Mouse (Mus musculus) spleen, postnatal 36 days (tissue): Measurements from ENCODE around the gene Iqce.
A peak's percentile ranks its signal among the peaks of the same experiment; 100 is the strongest.

ENCODE experiments used
- DNase-seq, 2 experiments: peaks; one replicate each; pipeline ENCODE4 v3.0.0; 2022; ENCODE audit warnings: low spot score in 2 of 2, mixed read lengths in 1 of 2

Gene Iqce

GRCm38 (mm10) chr5:140661875-140662643, 40.1 kb downstream of the Iqce start:
- peak; percentile 30 to 33 for DNase-seq

DNA sequence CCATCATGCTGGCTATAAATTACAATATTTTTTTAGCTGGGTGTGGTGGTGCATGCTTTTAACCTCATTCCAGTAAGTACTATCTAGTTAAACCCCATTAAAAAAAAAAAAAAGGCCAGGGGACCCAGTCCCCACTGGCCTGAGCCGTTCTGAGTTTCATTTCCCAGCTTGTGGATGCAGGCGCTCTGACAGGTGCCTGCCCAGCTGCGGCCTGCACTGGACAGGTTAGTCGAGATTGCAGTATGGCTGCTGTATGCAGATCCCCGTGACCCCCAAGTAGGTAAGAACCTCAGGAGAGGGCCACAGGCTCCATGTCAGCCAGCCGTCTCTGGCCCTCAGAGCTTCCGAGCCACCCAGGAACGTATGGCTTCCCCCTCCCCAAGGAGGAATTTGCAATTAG, 40.8 kb downstream of the Iqce start:
- DNase-seq: no peak

- DNase-seq: no peak
Measured at GRCm38 (mm10) chr5:140660398-140660797, 41.8 kb downstream of the Iqce start.

- peak in 1 of 2 experiments; percentile 27 for DNase-seq
Measured at GRCm38 (mm10) chr5:140659607-140660272, 42.4 kb downstream of the Iqce start.

GRCm38 (mm10) chr5:140654096-140654845, 47.9 kb downstream of the Iqce start:
- no peak for DNase-seq

GRCm38 (mm10) chr5:140652587-140652986, 49.6 kb downstream of the Iqce start:
- DNase-seq: no peak

- no peak for DNase-seq
Measured at GRCm38 (mm10) chr5:140651231-140651630, 50.9 kb downstream of the Iqce start.

DNA sequence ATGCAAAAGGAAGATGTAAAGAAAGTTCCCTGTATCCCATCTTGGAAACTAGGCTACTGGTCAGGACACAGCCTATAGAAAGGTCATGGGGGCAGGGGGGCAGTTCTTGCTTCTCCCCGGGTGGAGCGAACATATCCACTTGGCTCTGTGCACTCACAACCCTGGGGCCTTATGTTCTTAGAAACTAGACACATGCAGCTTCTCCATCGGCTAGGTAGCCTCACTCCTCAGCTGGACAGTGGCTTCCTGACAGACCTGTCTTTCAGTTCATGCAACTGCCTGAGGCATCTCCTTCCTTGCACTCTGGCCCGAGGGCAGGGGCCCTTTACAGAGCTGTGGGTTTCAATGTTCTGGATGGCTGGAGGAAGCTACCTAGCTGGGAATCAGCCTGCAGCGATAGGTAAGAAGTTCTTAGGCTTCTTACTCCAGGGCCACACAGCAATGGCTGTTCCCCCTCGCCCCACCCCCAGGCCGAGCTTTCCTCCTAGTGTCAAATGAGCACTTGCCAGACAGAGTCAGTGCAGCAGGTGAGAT, 52.2 kb downstream of the Iqce start:
- no peak for DNase-seq

GRCm38 (mm10) chr5:140649101-140649667, 53.0 kb downstream of the Iqce start:
- DNase-seq: peak; percentile 97 to 98

DNA sequence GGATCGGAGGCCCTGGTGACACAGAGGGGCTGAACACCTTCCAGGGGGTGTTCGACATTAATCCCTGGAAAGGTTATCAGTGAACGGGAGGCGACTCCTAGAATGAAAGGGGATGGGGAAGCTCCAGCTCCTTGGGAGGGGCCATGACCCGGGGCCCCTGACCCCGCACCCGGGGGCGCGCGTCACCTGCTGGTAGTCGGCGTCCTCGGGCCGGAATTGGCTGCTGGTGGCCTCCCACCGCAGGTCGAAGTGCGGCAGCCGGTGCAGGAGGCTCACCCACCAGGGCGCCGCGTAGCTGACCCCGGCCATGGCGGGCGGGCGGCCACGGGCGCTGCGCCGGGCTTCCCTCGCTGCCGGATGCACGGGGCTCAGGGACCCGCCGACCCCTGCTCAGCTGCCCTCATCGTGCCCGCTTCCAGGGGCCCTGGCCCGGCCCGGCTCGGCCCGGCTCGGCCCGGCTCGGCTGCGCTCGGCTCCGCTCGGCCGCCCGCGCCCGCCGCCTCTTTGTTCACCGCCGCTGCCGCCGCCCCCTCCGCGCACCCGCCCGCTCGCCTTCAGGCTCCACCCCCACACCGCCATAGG, 53.6 kb downstream of the Iqce start, which contains the start of gene Ttyh3:
Ttyh3 (minus strand) TSS at position 513 of the 582 bp plus-strand sequence.
- DNase-seq: peak in 1 of 2 experiments; percentile 51

DNA sequence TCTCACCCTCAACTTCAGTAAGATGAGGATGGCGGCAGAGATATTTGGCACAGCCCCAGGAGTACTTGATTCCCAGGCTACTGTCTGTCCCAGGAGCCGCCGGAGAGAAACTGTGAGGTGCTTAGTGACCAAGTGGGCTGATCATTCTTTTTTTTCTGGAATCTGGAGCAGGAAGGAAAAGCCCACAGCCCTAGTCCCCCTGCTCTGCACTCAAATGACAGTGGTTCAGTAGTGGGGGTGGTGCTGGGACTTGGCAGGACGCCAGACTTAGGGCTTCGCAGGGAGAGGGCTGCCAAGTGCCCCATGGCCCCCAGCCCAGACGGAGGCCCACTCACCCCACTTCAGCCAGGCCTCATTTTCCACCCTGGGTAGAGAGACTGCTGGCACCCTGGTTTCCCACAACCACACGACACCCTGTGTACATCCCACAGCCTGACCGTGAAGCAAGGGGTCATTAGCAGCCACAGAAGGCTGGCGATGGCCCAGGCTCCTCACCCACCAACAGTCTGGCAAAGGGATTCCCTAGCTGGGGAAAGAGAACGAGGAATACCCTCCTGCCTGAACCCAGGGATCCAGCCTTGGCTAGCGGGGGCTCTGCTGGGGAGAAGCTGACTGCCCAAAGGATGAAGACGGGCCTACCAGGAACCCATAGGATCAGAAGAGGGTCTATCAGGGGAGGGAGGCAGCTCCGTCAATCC, 54.2 kb downstream of the Iqce start:
- peak in 1 of 2 experiments; percentile 39 for DNase-seq

- DNase-seq: no peak
Measured at GRCm38 (mm10) chr5:140647031-140647760, 55.0 kb downstream of the Iqce start.

GRCm38 (mm10) chr5:140646171-140646570, 56.0 kb downstream of the Iqce start:
- DNase-seq: no peak

DNA sequence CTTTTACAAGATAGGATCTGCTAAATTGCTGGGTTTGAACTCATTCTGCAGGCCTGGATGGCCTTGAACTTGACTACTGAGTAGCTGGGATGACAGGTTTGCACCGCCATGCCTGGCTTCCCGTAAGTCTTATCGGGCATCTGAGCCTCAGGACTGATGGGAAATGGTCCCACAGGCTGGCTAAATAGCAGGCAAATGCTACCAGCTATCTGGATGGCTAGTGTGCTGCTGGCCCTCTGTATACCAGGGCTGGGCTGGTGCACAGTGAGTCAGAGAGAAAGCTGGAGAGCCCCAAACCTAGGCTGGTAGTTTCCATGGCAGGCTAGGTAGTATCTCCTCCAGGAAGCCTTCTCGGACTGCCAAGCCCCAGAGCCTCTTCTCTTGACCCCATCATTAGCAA, 56.7 kb downstream of the Iqce start:
- DNase-seq: no peak

DNA sequence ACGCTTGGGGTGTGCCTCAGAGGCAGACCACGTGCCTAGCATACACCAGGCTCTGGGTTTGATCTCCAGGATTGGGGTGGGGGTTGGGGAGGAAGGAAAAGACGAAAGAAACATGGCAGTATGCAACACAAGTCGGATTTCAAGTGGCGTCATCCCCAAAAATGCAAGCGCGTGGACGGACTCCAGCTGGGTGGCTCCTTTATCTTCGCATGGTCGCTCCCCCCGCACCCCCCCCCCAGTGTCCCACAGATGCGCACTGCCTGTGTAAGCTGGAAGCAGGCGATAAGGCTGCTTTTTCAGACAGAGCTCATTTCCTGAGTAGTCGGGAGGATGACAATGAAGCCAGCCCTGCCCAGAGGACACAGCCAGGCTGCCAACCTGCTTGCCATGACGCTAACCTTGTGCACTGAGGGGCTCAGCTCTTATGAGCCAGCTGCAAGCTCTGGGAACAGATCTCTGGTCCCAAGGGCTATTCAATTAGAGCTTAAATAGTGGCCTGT, 57.4 kb downstream of the Iqce start:
- peak; percentile 32 to 56 for DNase-seq

- no peak for DNase-seq
Measured at GRCm38 (mm10) chr5:140644263-140644662, 57.9 kb downstream of the Iqce start.

GRCm38 (mm10) chr5:140642076-140642475, 60.1 kb downstream of the Iqce start:
- peak; percentile 83 to 88 for DNase-seq

- no peak for DNase-seq
Measured at GRCm38 (mm10) chr5:140641254-140641928, 60.8 kb downstream of the Iqce start.

DNA sequence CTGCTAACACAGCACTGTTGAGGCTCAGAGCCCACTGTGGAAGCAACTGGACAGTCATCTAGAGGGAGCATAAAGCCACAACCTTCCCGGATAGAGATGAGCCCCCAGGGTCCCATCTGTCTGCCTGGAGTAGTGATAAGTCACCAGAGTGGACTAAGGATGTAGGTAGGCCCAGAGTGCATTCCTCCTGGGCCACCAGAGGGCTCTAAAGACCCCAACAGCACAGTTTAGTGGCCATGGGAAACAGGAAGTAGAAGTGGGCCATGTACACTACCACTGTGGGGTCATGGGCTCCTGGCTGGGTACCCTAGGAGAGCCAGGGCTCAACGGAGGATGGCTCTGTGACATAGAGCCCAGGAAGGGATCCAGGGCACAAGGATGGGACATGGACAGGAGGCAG, 61.4 kb downstream of the Iqce start:
- DNase-seq: peak; percentile 33 to 44
